Mouse (Mus musculus) layer of hippocampus, adult 9-10 months (tissue): ENCODE data around the gene Gm8720.
"Not testable (repeated sequence)": the region's sequence is repeated elsewhere in the genome, so short reads cannot be mapped to it uniquely, and the experiment has no call there.

ENCODE experiments used
- DNase-seq: peaks from one replicate; pipeline ENCODE4 v3.0.0; 2022; ENCODE audit warnings: low spot score

Gm8720 gene

GRCm38 (mm10) chr7:23067356-23067755, at the start of gene Gm8720:
TSS of gene Gm8720 (minus strand) at chr7:23067456.
- not testable (repeated sequence) for DNase-seq

GRCm38 (mm10) chr7:23055240-23055639, 12.0 kb downstream of the Gm8720 start, which contains the start of gene Vmn1r163:
TSS of gene Vmn1r163 (plus strand) at chr7:23055540.
- DNase-seq = not testable (repeated sequence)

DNA sequence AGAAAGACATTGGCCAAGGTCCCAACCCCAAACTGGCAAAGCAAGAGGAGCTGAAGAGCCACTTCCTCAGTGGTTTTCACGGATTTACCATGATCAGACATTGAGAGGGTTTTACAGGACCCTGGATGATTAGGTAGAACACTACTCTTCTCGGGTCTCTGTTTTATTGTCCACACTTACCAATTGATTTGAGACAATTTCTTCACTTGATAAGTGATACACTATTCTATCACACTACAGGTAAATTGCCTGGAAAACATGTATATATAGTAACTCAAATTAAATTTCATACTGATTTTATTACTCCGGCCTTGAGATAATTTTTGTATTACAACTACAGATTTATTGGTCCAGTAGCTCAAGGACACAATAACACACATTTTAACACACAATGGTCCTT, 47.4 kb downstream of the Gm8720 start, which contains the start of gene Gm4216:
TSS of gene Gm4216 (minus strand) at position 101 of the 400 bp plus-strand sequence.
- DNase-seq = not testable (repeated sequence)
